Mouse (Mus musculus) cerebellum, adult 2 months (tissue): Measurements from ENCODE around the gene Spag5. TPM values are rescaled to one million over a fixed set of nuclear protein-coding genes. Genes with fewer than 3 reads are reported as not detected.

Experiments used
- DNase-seq, 2 experiments: peaks; one replicate each; pipeline ENCODE4 v3.0.0; 2021
- H3K27ac ChIP-seq: fragments of 200-500 bp; 2 replicates; pipeline ENCODE4 v1.5.1; 2012; ENCODE audit warnings: low read length, control low read depth, inconsistent platforms; ENCODE audit not compliant: insufficient read depth
- H3K27me3 ChIP-seq: fragments of 200-500 bp; 2 replicates; pipeline ENCODE4 v1.6.1; 2012; ENCODE audit warnings: inconsistent platforms, mild to moderate bottlenecking, low read length, moderate library complexity; ENCODE audit not compliant: control insufficient read depth, insufficient read depth
- H3K4me1 ChIP-seq: fragments of 200-500 bp; 2 replicates; pipeline ENCODE4 v1.6.1; 2011; ENCODE audit warnings: low read length; ENCODE audit not compliant: control insufficient read depth, insufficient read depth
- H3K4me3 ChIP-seq: fragments of 200-500 bp; replicated peaks from 2 replicates; pipeline ENCODE3; 2011; ENCODE audit warnings: mild to moderate bottlenecking, low read depth, low read length, control low read depth; ENCODE audit not compliant: insufficient read depth
- CTCF ChIP-seq: fragments of 200-500 bp; IDR thresholded peaks from 2 replicates; pipeline ENCODE4 v1.5.1; 2011; ENCODE audit warnings: low read depth, mild to moderate bottlenecking, control low read depth, low read length, moderate library complexity, borderline replicate concordance; ENCODE audit not compliant: insufficient read depth
- POLR2A ChIP-seq: fragments of 200-500 bp; IDR thresholded peaks from 2 replicates; pipeline ENCODE4 v1.6.1; 2011; ENCODE audit warnings: low read length, control low read depth, borderline replicate concordance; ENCODE audit not compliant: insufficient read depth
- WGBS: fragments of 180-500 bp; shearing (Covaris S2); methylation state at CpG from one replicate; pipeline ENCODE4 v1.1.7; 2018; 5-methylcytosine and 5-hydroxymethylcytosine counted together
- polyA plus RNA-seq: library from polyadenylated mRNA; depleted of rRNA; stranded (reverse); fragments of >200 nt; gene quantifications from 2 replicates; pipeline ENCODE4 v1.2.3, GENCODE M21; 2012

The Spag5 gene
- polyA plus RNA-seq, 1 experiment, result 17.6 TPM

DNA sequence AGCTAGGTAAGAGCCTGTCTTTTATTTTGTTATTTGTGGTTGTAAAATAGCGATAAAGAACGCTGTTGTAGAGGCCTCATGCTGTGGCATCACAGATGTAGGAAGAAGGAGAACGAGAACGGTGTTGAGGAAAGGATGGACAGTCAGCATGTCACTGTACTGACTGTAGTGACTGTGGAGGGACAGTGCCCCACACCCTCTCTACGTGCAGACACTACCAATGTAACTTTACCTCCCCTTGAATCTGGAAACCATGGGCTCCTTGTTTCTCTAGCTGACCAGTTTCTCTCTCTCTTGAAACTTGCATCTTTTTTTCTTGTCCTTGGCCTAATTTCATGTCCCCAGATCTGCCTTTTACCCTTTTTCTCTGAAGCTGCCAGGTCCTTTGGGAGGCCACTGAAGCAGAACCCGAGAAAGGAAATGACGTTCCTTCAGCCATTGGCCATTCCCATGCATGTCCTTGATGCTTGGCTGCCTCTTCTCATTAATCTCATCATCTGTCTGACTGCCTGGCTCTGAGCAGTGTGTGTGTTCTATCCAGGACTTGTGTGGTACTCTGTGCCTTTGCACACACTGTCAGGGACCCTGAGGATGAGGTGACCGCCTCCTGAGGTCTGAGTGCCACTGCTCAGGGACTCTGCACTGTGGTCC lies 9.7 kb downstream of the Spag5 start:
- 71% methylated on average over 8 of the region's 8 CpGs for whole genome bisulfite sequencing
- no peaks in the 10 kb centered on the region for H3K27me3 ChIP-seq
- no peaks in the 10 kb centered on the region for H3K4me1 ChIP-seq
- no peak for DNase-seq
- TF ChIP-seq CTCF (no peak), POLR2A (no peak)
- no peak overlapping the region for H3K27ac ChIP-seq
- no peak overlapping the region for H3K4me3 ChIP-seq

DNA sequence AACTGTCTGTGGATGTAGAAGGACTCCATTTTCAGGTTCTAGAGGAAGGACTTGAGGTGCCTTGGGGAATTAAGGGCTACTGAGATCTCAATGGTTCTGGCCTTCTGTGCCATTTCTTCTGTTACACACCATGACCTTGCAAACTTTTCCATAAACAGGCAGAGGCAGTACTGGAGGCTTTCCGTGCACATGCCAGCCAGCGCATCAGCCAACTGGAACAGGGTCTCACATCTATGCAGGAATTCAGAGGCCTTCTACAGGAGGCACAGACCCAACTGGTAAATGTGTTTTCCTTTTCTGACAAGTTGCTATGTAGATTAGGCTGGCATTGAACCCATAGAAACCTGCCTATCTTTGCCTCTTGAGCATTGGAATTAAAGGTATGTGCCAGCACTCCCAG lies 12.3 kb downstream of the Spag5 start:
- no peak overlapping the region for H3K4me3 ChIP-seq
- H3K27me3 ChIP-seq, result no peaks in the 10 kb centered on the region
- H3K4me1 ChIP-seq, result no peaks in the 10 kb centered on the region
- 92% methylated on average over 2 of the region's 2 CpGs for WGBS
- DNase-seq, result no peak
- TF ChIP-seq POLR2A, result no peak
- TF ChIP-seq CTCF, result no peak
- H3K27ac ChIP-seq, result no peak overlapping the region

DNA sequence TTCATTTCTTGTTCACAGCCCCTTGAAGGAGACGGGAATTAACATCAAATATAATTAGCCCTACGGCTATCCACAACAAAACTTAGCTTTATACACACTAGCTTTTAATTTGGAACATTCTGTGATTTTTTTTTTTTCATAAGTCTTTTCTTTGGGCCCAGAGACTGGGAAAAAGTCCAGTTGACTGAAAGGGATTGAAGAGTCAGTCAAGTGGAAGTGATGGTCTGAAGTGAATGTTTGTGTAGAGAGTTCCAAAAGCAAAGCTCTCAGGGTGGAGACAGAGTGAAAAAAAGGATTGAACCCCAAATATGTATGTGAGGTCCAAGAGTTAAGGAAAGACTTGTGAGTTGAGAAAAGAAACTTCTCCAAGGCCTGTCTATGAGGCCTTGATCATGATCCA lies 17.1 kb downstream of the Spag5 start:
- no peak overlapping the region for H3K27ac ChIP-seq

DNA sequence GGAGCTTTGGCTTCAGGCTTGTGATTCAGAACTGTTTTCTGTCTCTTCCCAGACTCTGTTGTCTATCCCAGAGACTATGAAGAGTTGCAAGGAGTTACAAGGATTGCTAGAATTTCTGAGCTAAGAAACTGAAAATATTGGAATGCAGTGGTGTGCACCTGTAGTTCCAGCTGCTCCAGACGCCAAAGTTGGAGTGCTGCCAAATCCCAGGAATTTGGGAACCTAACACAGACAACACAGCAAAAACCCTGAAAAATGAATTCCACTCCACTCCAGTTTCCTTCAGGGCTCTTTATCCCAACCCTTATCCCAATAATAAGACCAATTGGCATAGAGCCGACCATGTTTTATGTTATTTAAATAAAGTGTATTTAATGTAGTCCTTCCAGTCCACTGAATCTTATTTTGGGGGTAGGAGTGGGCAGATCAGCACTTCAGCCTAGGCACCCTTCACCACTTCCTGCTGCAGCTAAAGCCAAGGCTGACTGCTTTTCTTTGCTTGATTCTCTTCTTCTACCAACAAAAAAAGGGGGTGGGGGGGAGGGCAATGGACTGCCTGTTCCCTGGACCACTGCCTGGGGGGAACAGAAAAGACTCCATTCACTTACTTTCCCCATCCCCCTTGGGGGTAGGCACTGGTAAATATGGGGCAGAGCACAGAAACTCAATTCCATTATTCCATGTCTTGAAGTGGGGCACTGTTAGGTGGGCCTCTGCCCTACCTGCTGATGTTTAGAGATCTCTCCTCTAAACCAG lies 20.9 kb downstream of the Spag5 start:
- no peak for DNase-seq
- 37% methylated on average over 2 of the region's 2 CpGs for WGBS

More for the DNA sequence above, 17.1 kb downstream of the Spag5 start:
- H3K4me3 ChIP-seq, result no peak overlapping the region
- H3K27me3 ChIP-seq, result no peaks in the 10 kb centered on the region
- no peak for TF ChIP-seq CTCF
- TF ChIP-seq POLR2A, result no peak
- 77% methylated on average over 2 of the region's 2 CpGs for WGBS
- DNase-seq, result no peak
- H3K4me1 ChIP-seq, result no peaks in the 10 kb centered on the region

DNA sequence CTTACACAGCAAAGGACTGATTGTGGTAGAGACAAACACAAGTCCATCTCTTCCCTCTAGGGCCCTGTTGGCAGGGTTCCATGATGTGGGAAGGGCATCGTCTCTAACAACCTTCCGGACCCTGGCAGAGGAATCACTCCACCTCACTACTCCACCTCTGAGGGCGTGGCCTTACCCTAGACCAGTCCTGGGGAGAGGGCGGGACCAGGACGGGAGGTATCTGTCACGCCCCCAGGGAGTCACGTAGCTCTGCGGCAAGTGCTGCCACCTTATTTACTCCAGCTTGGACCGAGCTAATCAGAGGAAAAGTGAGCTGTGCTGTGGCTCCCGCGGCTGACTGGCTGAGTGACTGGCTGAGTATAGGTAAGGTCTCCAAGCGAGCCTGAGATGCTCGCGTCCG lies 21.5 kb downstream of the Spag5 start, which contains the start of gene Aldoc:
Gene Aldoc (plus strand): TSS at position 109 of the 400 bp plus-strand sequence.
- Histone ChIP-seq H3K27ac (peak within 1 kb of the TSS; percentile 68), H3K4me3 (peak within 1 kb of the TSS; percentile 85), H3K4me1 (peaks cover 8% of the 10 kb centered on the region), H3K27me3 (no peaks in the 10 kb centered on the region)
- peak; percentile 89 to 94 for DNase-seq
- 11% methylated on average over 15 of the region's 15 CpGs for WGBS
- TF ChIP-seq POLR2A (peak; percentile 76), CTCF (no peak)

More for the DNA sequence above, 20.9 kb downstream of the Spag5 start:
- Histone ChIP-seq H3K4me1 (peaks cover 8% of the 10 kb centered on the region), H3K4me3 (peak overlapping the region; percentile 85), H3K27ac (peak overlapping the region; percentile 14; the same call in 1 of the 2 replicates), H3K27me3 (no peaks in the 10 kb centered on the region)
- no peak for TF ChIP-seq POLR2A
- no peak for TF ChIP-seq CTCF

DNA sequence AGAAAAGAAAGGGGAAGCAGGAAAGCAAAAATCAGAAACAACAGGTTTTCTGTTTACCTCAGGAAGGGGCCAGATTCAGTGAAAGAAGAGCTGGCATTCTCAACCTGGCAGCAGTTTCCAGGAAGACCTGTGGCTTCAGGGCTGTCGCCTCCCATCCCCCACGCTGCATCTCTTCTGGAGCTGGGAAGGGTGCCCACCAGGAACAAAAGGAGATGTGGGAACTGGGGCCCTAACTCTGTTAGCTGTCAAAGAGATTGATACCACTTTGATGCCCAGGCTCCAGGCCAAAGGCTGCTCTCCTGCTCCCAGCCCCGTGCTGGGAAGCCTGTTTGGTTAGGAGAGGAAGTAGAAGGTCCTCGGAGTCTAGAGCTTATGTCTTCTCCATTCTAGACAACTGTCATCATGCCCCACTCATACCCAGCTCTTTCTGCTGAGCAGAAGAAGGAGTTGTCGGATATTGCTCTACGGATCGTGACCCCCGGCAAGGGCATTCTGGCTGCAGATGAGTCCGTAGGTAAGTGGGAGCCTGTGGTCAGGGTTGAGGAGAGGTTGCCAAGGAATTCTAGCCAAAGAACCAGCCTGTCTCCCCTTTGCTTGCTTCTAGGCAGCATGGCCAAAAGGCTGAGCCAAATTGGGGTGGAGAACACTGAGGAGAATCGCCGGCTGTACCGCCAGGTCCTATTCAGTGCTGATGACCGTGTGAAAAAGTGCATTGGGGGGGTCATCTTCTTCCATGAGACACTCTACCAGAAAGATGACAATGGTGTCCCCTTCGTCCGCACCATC lies 22.9 kb downstream of the Spag5 start:
- Histone ChIP-seq H3K27ac (0 out of 2 replicates have a peak overlapping the region, but pooled peaks have one; percentile 0), H3K27me3 (no peaks in the 10 kb centered on the region), H3K4me1 (peaks cover 8% of the 10 kb centered on the region), H3K4me3 (peak overlapping the region; percentile 14)
- DNase-seq, result peak; percentile 52 to 62
- 24% methylated on average over 15 of the region's 15 CpGs for WGBS
- no peak for TF ChIP-seq POLR2A
- TF ChIP-seq CTCF, result no peak

DNA sequence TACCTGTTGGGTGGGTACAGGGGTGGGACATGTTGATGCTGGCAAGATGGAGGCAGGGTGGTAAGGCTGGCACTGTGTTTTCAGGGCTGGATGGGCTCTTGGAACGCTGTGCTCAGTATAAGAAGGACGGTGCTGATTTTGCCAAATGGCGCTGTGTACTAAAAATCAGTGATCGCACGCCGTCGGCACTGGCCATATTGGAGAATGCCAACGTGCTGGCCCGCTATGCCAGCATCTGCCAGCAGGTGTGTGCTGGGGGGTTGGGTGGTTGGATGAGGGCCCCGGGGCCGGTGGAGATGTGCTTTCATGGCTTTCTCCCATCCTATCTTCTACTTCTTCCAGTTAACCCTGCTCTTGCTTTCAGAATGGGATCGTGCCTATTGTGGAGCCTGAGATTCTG lies 23.6 kb downstream of the Spag5 start:
- WGBS, result 25% methylated on average over 12 of the region's 12 CpGs
- H3K27me3 ChIP-seq, result no peaks in the 10 kb centered on the region
- H3K4me1 ChIP-seq, result peaks cover 8% of the 10 kb centered on the region
- DNase-seq, result peak in 1 of 2 experiments; percentile 37
- TF ChIP-seq POLR2A (no peak), CTCF (no peak)
- 0 out of 2 replicates have a peak overlapping the region, but pooled peaks have one; percentile 0 for H3K27ac ChIP-seq
- H3K4me3 ChIP-seq, result peak overlapping the region; percentile 14
